Mouse (Mus musculus): ENCODE measurements around the gene Nphp1.

Nphp1 gene

DNA sequence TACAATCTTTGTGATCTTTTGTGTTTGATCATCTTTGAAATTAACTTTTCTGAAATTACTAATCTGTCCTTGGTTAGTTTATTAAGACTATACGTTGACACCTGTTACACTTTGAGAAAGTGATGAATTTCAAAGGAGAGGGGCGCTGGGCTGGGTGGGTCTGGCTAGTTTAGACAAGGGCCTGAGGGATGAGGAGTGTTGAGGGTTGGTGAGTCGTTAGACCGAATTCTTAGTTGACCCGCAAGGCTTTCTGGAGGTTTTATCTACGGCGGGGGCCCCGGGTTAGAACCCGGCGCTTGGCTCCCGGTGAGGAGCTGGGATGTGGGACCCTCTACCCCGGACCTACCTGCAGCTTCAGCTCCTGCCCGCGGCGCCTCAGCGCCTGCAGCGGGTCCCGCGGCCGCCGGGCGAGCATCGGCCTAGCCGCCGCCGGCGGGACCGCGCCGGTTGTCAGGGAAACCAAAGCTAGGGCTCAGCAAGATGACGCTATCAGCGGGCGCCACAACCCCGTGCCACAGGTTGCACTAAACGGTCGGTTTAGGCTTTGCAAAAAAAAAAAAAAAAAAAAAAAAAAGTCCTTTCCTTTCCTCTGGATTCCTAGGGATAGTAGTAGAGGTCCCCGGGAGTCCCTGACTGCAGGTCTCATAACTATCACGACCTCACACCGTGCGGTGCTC, at the start of gene Nphp1:
Nphp1 (minus strand) TSS at position 458 of the 677 bp plus-strand sequence.
- peak; percentile 86 for ATAC-seq (ENCODE audit: low TSS enrichment)

DNA sequence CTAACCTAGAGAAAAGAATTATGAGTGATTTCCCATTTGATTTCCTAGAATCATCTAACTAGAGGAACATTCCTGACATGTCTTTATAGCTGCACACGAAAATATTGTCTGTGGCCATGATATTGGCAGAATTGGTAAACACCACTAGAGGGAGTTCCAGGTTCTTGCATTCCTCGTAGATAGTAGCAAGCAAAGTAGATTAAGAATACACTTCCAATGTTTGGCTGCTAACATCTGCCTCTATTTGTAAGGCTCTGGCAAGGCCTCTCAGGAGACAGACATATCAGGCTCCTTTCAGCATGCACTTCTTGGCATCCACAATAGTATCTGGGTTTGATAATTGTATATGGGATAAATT, 44.1 kb upstream of the Nphp1 start:
- ATAC-seq (ENCODE audit: low TSS enrichment), result no peak

DNA sequence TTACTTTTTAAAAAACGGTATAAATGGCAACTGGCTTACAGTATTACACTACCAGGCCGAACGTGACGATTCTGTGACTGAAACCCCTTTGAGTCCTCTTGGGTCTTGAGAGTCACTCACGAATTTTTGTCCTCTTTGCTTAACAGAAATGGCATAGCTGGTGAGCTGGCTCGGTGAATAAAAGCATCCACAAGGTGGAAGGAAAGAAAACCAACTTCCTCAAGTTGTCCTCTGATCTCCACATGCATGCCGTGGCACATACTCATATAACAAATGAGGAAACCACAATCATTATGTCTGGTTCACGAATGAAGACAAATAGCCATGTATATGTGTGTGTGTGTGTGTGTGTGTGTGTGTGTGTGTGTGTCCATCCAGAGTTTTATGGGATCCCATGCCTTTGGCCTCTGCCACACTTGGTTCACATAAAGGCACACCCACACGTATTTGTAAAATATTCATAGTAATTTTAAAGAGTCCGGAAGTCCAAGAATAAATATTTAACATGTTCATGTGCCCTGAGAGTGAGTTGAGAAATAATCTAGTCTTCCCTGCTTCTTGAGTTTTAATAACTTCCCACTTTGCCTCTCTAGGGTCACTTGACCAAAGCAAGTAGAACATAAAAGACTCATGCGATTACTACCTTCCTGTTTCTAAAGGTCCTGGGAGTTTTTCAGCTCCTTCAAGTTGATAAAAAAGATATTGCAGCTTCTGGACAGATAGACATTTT, 43.6 kb upstream of the Nphp1 start:
- ATAC-seq (ENCODE audit: low TSS enrichment), result peak; percentile 38

DNA sequence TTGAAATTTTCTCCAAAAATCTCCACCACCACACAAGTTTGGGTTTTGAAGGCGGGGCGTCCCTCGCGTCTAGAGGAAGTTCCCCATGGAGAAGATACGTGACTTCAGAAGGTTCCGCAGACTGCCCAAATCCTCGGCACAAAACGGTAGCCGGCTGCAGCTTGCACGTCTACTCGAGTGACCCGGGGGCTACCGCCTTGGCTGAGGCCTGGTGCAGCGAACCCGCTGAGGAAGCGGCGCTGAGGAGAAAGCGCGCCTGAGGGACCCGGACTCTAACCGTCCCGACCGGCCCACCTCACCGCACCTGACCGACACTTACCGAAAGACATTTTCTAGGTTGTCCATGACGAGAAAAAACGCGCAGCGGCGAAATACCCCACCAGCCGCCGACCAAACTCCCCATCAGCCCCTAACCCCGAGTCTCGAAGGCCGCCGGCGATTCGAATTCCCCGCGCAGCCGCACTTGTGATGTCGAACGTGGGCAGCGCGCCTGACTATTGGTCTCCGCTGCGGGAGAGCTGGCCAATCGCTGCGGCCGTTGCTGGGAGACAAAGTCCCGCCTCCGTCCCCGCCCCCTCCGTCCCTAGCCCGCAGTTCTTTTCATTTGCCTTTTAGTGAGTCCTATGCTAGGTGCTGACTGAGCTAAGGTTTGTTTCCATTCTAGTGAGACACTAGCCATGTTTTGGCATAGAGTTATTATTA, 42.9 kb upstream of the Nphp1 start, which contains the start of gene Bub1:
Bub1 (minus strand) TSS at position 465 of the 702 bp plus-strand sequence.
- peak; percentile 100 for ATAC-seq (ENCODE audit: low TSS enrichment)

DNA sequence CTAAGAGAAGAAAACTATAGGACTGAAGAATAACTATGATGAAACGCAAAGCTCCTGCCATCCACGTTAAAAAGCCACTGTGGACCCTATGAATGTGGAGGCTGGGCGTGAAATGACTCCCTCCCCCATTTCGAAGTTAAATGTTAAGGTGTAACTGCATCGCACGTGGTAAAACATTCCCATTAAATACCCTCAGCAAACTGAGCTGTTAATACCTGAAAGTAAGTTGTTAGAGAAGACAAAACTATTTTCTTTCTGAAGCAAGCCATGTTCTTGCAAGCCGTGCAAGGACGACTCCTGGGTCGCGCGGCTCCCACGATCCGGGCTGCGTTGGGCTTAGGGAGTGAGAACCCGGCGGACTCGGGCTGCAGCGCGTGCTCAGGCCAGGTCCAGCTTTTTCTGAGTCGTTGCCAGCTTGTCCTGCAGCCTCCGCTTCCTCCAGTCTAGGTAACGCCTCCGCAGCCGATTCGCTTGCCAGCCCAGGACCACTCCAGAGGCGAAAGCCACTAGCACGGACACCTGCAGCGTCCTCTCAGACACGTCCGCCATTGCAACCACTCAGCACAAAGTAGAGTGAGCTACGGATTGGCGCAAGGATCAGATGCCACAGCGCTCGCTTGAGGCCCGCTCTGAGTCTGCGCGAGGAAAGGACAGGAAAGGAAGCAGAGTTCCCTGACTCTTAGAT, 3.4 kb upstream of the Nphp1 start, which contains the start of gene Mtln:
Mtln (minus strand) TSS at position 570 of the 685 bp plus-strand sequence.
- peak; percentile 99 for ATAC-seq (ENCODE audit: low TSS enrichment)

DNA sequence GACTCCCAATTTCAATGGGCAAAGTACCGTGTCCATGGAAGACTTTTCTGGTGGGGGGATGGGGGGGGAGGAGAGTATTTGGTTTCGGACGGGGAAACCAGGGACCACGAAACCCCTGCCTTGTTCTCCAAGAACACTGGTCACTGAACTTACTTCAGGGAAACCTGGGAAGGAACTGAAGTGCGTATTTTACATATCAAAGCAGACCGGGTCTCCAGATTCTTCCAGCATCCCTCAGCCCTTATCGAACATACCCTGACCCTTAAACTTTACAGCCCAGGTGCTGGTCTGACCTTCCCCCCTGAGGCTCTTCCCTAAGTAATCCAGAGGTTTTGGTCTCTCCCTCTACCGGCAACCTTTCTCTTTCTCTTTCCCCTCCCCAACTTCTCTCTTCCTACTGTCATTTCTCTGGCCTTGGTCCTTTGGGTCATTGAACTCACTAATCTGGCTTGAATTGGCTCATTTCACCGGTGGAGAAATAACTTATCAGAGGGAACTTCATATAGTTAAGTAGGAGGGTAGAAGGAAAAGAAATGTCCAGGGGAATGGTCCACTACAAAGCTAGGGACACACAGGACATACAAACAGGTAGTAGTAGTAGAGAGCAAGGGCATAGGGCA, 1.1 kb upstream of the Nphp1 start:
- no peak for ATAC-seq (ENCODE audit: low TSS enrichment)

DNA sequence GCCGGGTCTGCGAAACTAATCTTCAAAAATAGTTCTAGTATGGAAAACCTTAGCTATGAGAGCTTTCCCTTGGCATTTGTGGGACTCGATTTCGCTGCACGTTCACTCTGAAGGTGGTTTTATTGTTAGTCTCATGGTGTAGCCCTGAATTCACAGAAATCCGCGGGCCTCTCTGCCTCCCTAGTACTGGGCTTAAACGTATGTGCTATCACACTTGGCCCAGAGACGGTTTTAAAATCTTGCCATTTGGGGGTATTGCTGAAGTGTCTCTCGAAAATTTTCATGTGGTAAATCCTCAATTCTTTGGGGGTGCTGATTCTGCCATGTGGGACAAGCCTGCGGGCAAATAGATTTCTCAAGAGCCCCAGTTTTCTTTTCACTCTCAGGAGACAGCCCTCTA, 441 bp upstream of the Nphp1 start:
- peak; percentile 21; the same call in 1 of the 2 replicates for ATAC-seq (ENCODE audit: low TSS enrichment)

DNA sequence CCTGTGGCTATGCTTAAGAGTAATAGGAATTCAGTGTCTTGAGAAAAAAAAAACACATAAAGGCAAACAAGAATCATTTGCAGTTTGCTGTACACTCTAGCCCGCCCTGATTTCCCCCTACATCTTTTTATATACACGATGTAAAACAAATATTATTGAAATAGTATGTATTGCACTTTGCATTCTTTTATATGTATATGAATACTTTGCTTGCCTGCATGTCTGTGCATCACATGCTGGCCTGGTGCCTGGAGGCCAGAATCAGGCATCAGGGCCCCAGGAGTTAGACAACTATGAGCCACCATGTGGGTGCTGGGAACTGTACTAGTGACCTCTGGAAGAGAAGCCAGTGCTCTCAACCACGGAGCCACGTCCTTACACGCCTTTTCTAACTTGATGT, 1.5 kb downstream of the Nphp1 start:
- no peak for ATAC-seq (ENCODE audit: low TSS enrichment)

DNA sequence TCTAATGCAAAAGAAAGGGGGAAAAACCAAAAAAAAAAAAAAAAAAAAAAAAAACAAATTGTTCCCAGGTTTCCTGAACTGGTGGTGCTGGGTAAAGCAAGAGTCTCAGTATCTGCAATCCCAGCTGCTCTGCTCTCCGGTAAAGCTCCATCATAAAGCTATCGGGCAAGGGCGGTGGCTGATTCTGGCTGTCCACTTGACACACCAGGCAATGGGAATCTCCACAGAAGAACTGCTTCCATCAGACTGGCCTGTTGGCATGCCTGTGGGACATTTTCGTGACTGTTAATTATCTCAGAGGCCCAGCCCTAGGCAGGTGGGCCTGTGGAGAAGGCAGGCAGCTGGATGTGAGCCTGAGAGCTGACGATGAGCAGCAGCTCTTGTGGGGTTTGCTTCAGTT, 10.2 kb downstream of the Nphp1 start:
- no peak for ATAC-seq (ENCODE audit: low TSS enrichment)

DNA sequence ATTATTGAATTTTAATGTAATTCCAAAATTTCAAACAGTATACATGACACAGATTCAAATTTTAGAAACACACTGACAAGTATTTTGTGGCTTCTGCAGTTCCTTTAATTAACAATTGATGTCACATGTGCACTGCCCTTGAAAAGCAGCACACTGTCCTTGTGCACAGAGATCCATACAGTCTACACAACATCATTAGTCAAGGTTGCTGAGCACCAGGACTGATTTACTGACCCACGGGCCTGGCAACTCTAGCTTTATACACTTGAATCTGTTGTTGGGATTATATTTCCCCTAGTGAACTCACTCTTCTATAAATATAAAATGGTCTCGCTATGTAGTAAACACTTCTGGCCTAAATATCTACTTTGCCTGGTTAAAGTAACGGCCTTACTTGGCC, 13.7 kb downstream of the Nphp1 start:
- ATAC-seq (ENCODE audit: low TSS enrichment), result no peak

DNA sequence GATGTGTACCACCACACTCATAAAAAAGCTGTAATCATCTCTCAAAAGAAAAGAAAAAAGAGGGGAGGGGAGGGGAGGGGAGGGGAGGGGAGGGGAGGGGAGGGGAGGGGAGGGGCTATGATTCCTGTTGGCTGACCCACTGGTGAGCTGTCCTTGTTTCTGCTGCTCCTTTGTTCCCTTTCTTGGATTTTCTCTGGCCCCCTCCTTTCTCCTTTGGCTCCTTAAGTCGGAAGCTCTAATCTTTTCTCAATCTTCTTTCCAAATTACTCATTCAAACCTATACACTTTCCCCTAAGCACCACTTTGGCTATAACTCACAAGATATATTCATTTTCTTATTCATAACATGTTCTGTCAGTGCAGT, 14.1 kb downstream of the Nphp1 start:
- no peak for ATAC-seq (ENCODE audit: low TSS enrichment)

DNA sequence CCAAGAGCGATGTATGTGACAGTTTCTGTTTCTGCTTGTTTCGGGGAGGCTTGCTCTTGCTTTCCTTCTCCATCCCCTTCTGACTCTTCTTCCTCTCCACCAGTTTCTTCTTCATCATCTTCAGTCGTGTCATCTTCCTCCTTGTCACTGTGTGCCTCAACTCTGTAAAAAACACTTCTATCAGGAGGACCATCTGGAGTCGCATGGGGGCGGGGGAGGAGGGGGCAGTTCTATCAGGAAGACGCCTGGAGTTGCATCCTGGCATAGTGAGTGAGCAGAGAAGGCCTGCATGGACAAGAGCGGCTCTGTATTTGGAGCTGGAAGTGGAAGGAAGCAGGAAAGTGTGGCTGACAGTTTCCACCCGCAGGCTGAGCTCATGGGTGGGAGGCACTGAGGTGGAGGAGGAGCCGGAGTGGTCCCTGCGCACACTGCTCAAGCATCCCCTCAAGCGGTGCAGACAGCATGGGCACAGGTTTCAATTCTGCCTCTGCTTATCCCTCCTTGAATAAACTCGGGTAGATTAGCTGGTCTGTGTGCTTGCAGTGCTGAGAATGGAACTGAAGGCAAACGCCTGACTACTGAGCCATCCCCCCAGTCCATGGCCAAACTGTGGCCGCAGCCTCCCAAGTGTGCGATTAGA, 14.6 kb downstream of the Nphp1 start:
- ATAC-seq (ENCODE audit: low TSS enrichment), result peak; percentile 97

DNA sequence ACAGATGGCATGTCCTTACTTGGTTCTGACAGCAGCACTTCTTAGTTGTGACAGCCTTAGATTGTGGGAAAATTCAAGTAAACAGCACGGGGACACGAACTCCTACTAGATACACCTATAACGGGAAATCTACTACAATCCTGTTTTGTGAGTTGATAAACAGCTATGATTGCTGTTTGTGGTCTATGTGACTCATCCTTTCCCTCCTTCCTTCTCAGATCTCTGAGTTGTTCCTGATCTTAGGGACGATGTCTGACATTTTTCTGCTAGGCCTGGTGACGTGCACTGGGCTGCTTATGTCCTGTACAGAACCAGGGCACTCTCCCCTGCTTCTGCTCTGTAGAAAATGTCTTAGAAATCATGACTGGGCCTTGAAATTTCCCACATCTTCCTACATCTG, 27.1 kb downstream of the Nphp1 start:
- no peak for ATAC-seq (ENCODE audit: low TSS enrichment)

DNA sequence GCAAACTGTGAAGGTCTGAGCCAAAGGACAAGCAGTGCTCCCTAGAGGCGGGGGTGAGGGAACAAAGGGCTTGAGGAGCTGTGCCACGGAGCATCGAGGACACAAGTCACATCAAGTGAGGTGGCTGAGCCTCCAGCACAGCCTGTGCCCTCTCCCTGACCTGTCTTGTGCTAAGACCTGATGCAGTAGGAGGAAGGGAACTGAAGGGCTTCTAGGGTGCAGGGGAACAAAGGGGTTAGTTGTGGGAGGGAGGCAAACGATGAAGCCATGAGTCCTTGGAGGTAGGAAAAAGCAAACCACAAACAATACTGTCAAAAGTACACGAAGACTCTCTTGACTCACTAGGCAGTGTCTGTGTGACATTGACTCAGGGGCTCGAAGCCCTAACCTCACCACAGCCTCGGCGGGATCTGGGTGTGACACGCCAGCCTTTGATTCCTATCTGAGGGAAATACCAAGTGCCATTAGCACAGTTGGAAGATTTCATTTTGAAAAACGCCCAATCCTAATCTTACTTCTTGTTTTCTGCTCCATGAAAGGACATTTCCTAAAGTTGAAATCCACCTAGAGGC, 28.2 kb downstream of the Nphp1 start:
- ATAC-seq (ENCODE audit: low TSS enrichment), result no peak

DNA sequence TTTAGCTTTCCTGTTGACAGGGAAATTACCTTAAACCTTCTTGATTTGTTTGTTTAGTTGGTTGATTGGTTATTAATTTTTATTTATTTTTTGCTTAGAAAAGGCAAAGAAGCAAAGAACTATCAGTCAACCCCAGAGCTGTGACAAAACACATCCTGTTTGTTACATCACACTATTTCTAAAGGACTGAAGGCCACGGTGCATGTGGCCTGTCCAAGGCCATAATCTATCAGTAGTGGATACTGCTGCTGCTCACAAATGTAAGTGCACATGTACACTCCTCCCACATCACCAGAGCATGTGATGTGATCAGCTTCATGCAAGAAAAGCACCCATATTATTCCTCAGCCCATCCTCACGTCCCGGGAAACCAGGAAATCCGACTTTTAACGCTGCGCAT, 28.7 kb downstream of the Nphp1 start:
- no peak for ATAC-seq (ENCODE audit: low TSS enrichment)

DNA sequence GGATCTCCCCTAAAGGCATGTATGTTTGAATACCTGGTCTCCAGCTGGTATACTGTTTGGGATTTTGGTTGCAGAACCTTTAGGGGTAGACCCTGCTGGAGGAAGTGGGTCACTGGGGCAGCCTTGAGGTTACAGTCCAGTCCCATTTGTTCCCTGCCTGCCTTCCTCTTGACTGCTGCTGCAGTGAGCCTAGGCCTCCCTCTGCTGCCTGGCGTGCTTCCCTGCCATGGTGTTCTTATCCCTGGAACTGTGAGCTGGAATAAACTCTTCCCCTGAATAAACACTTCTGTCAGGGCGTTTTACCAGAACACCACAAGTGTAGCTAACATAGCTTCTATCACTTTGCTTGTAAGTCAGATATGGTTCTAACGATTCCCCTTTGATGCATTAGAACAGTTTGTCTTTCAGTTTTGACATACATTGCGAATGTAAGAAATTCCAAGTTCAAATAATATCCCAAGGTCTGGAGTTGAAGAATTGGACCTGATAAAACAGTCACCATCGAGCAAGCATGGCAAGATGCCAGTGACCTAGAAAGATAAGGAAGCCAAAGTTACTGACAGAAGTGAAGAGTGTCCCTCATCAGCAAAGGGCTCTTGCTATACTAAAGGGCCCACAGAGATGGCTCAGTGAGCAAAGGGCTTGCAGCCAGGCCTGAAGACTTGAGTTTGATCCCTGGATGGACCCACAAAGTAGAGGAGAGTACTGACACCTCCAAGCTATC, 29.4 kb downstream of the Nphp1 start:
- ATAC-seq (ENCODE audit: low TSS enrichment), result no peak

DNA sequence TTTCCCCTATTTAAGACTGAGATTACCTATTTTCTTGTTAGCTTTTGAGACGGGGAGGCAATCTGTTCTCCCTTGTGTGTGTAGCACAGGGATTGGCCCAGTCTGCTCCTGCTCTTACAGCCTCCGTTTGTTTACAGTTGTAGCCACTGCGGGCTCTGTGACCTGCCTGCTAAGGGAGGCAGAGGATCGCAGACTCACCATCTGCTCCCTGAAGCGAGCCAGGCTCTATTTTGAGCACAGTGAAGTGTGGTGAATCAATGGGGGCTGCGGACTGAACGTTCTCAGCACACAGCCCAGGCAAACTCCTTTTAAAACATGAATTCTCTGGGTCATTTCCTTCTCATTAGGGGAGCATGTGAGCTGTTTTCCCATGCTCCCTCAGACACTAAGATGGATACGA, 31.5 kb downstream of the Nphp1 start:
- peak; percentile 88 for ATAC-seq (ENCODE audit: low TSS enrichment)

DNA sequence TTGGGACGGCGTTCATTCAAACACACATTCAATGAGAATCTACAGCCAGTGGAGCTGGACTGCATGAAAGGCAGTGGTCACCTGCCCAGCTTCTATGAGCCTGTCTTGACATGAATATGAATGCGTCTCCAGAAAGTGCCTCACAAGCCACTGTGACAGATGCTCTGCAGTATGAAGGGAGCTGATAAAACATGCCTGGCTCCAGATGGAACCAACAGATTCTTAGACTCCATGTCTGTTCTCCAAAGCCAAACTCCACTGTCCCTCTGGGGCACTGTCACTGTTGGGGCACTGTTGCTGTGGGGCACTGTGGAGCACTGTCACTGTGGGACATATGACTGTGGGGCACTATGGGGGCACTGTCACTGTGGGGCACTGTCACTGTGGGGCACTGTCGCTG, 34.6 kb downstream of the Nphp1 start:
- ATAC-seq (ENCODE audit: low TSS enrichment), result no peak

DNA sequence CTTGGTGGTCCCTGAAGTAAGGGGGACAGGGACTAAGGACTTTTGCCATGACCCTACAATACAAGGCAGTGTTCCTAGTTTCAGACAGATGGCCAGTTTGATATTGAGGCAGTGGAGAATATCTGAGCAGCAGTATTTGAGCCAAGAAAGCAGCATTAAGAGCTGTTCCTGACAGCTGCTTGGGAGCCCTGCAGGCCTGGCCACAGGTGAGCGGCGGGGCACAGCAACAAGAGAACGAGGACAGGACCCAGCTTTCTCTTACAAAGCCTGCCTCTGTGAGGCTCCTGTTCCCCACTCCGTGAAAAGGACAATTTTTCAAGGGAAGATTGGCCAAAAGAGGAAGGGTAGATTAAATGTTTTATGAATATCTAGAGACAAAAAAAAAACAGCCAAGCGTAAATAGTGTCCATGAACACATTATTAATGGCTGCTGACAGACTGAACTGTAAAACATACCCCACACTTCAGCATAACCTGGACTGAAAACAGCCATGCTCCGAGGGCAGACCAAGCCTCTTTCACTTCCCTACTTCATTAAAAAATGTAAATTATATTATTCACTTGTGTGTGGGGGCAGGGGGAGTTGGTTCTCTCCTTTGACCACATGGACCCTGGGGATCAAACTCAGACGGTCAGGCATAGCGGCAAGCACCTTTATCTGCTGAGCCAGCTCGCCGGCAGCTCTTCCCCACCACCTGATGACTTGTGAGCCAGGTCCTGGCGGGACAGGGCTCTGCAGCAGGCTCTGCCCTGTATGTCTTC, 36.7 kb downstream of the Nphp1 start:
- no peak for ATAC-seq (ENCODE audit: low TSS enrichment)

DNA sequence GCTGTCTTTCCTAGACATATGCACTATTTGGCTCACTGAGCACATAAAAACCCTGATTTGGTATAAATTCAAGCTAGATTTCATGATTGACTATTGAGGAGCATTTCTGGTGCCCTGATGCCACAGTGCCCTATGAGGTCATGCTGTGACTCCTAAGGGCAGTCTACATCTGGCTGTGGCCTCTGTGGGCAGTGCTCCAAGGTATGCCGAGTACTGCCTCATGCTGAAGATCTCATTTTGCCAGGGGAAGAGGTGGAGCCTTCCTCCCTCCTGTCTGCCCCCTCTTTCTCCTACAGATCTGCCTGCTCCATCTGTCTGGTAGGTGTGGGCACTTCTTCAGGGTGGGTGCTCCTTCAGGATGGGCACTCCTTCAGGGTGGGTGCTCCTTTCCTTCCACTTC, 39.3 kb downstream of the Nphp1 start:
- no peak for ATAC-seq (ENCODE audit: low TSS enrichment)
